Mouse (Mus musculus): Measurements from ENCODE around the gene Vwa3b. TPM values are rescaled to one million over a fixed set of nuclear protein-coding genes. Genes with fewer than 3 reads are reported as not detected.

Vwa3b gene
- polyA plus RNA-seq, 1 experiment from 2014 or later, result not detected

DNA sequence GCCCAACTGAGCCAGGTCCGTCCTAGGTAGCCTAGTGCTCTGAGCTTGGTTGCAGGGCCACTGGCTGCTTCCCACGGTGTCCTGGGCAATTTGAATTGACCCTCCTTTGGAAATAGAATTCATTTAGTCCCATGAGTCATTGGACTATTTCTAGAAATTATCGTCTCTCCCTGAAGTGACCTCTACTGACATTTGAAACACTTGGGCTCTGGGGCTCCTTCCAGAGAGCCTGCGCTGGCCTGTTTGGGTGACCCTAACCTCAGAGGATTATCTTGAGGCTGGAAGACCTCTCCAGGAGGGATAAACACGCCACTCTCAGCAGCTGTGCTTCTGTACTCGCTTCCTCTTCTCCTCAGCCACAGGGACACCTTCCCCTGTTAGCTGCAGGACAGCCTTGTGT, 204.0 kb downstream of the Vwa3b start:
- Histone ChIP-seq H3K4me1 (replicated peaks; ENCODE audit: control insufficient read depth, insufficient read depth, low read length) (no peaks in the 10 kb centered on the region), H3K36me3 (ENCODE audit: control insufficient read depth, insufficient read depth, low read length) (no peaks in the 10 kb centered on the region), H3K9me3 (ENCODE audit: control insufficient read depth, low read length) (no peaks in the 10 kb centered on the region), H3K27me3 (replicated peaks; ENCODE audit: control insufficient read depth, insufficient read depth, low read length) (no peaks in the 10 kb centered on the region), H3K27ac (ENCODE audit: low read depth, low read length) (no peak overlapping the region), H3K4me2 (no peak overlapping the region), H3K4me3 (ENCODE audit: low read depth, low read length) (no peak overlapping the region), H3K9ac (ENCODE audit: low read depth, low read length) (no peak overlapping the region)
- no peak for ATAC-seq (replicated peaks; ENCODE audit: low FRiP score)
- WGBS, result 58% methylated on average over 6 of the region's 6 CpGs
- no peak for DNase-seq (ENCODE audit: low spot score)

DNA sequence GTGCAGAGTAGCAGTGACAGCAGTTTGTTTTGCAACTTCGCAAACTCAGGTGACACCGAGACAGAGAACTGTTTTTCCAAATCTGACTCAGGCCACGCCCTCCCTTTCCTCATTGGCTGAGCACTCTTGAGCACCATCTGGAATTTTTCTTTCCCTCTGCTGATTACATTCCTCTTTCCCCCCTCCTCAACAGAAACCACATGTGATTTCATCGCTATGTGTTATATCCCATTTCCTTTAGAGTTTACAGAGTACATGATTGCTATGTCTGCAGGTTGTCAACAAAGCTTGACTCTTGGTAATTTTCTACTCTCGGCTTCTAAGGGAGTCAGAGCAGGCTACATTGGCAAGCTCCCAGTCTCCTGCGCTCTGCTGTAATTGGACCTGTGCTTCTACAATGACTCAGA, 204.9 kb downstream of the Vwa3b start:
- H3K4me3 ChIP-seq (ENCODE audit: low read depth, low read length), result no peak overlapping the region
- H3K27me3 ChIP-seq (replicated peaks; ENCODE audit: control insufficient read depth, insufficient read depth, low read length), result no peaks in the 10 kb centered on the region
- H3K27ac ChIP-seq (ENCODE audit: low read depth, low read length), result no peak overlapping the region
- WGBS, result 52% methylated on average over 6 of the region's 6 CpGs
- no peaks in the 10 kb centered on the region for H3K9me3 ChIP-seq (ENCODE audit: control insufficient read depth, low read length)
- H3K4me1 ChIP-seq (replicated peaks; ENCODE audit: control insufficient read depth, insufficient read depth, low read length), result no peaks in the 10 kb centered on the region
- ATAC-seq (replicated peaks; ENCODE audit: low FRiP score) (no peak), DNase-seq (ENCODE audit: low spot score) (no peak)
- H3K9ac ChIP-seq (ENCODE audit: low read depth, low read length), result no peak overlapping the region
- no peaks in the 10 kb centered on the region for H3K36me3 ChIP-seq (ENCODE audit: control insufficient read depth, insufficient read depth, low read length)
- H3K4me2 ChIP-seq, result no peak overlapping the region

Other genes with a start within 250 kb of the Vwa3b start
- 19.1 and 19.8 TPM in 2 replicates for gene Tmem131, start 82.9 kb upstream of the Vwa3b start, polyA plus RNA-seq (2014; fragmentation: Nextera tagmentation; extraction: Ambion mirVana)
- not detected in 2 replicates for gene Cnga3, start 187.8 kb downstream of the Vwa3b start, polyA plus RNA-seq (2014; fragmentation: Nextera tagmentation; extraction: Ambion mirVana)